Mouse (Mus musculus) embryonic stem cell, embryonic (primary cell): ENCODE results near the gene Etv3.

Source experiments
- CTCF ChIA-PET, 4 experiments: fragments of 300-600 bp in 2 of 4; fragments of 350-600 bp in 2 of 4; sonication (Branson Sonifier 250); formaldehyde crosslinking; loops; one replicate each; lab custom pipeline; 2022; ENCODE audit warnings: inconsistent platforms in 2 of 4; lab: Charles Lee
- POLR2A ChIA-PET, 4 experiments: fragments of 300-600 bp in 2 of 4; fragments of 350-600 bp in 2 of 4; sonication (Branson Sonifier 250); formaldehyde crosslinking; loops; one replicate each; lab custom pipeline; 2022; ENCODE audit warnings: antibody characterized with exemption in 4 of 4, inconsistent platforms in 1 of 4; lab: Charles Lee

Etv3 gene

GRCm38 (mm10) chr3:87509061-87509460 is 16.1 kb upstream of the Etv3 start:
- ChIA-PET CTCF (interaction anchor here in 2 of 4 experiments (1.0 to 3.7 kb wide), 3 partner anchors 53 to 61 kb away, joined by 3 to 24 read pairs (median 15); no protein-coding TSS in a partner anchor), POLR2A (interaction anchor here in 1 of 4 experiments (0.6 kb wide), 1 partner anchor 1484 kb away, joined by 4 read pairs; no protein-coding TSS in a partner anchor)

GRCm38 (mm10) chr3:87510832-87511231 is 14.4 kb upstream of the Etv3 start:
- CTCF ChIA-PET = interaction anchor here (0.6 to 3.7 kb wide), 8 partner anchors 12 to 544 kb away, joined by 3 to 24 read pairs (median 4); no protein-coding TSS in a partner anchor

GRCm38 (mm10) chr3:87511971-87512765 is 13.0 kb upstream of the Etv3 start:
- CTCF ChIA-PET = interaction anchor here in 2 of 4 experiments (0.7 to 3.7 kb wide), 3 partner anchors 50 kb away, joined by 4 to 24 read pairs (median 5); no protein-coding TSS in a partner anchor
- POLR2A ChIA-PET = interaction anchor here in 3 of 4 experiments (0.7 to 1.3 kb wide), 8 partner anchors 13 to 646 kb away, joined by 3 to 4 read pairs (median 3); partner anchors contain the start of gene Etv3 (in 2 of the 3)

More at GRCm38 (mm10) chr3:87510832-87511231, 14.4 kb upstream of the Etv3 start:
- POLR2A ChIA-PET = interaction anchor here in 1 of 4 experiments (1.2 kb wide), 1 partner anchor 46 kb away, joined by 3 read pairs; no protein-coding TSS in a partner anchor

GRCm38 (mm10) chr3:87515567-87516081 is 9.6 kb upstream of the Etv3 start:
- ChIA-PET CTCF (interaction anchor here in 2 of 4 experiments (1.2 to 2.7 kb wide), 3 partner anchors 11 to 46 kb away, joined by 4 to 13 read pairs (median 4); no protein-coding TSS in a partner anchor), POLR2A (interaction anchor here in 1 of 4 experiments (0.8 kb wide), 1 partner anchor 50 kb away, joined by 3 read pairs; no protein-coding TSS in a partner anchor)

- ChIA-PET POLR2A (no interaction called here), CTCF (no interaction called here)
These were observed 6.8 kb upstream of the Etv3 start for GRCm38 (mm10) chr3:87518425-87518824.

- CTCF ChIA-PET = interaction anchor here in 1 of 4 experiments (0.5 kb wide), 1 partner anchor 1590 kb away, joined by 3 read pairs; no protein-coding TSS in a partner anchor
- POLR2A ChIA-PET = no interaction called here
These were observed 4.1 kb upstream of the Etv3 start for GRCm38 (mm10) chr3:87521126-87521525.

GRCm38 (mm10) chr3:87521833-87522232 is 3.4 kb upstream of the Etv3 start:
- CTCF ChIA-PET = no interaction called here
- POLR2A ChIA-PET = no interaction called here

GRCm38 (mm10) chr3:87523701-87524100 is 1.5 kb upstream of the Etv3 start:
- POLR2A ChIA-PET = no interaction called here
- CTCF ChIA-PET = no interaction called here

GRCm38 (mm10) chr3:87525837-87526570 is 797 bp downstream of the Etv3 start:
- POLR2A ChIA-PET = interaction anchor here in 3 of 4 experiments (0.5 to 2.5 kb wide), 15 partner anchors 9 to 223 kb away, joined by 3 to 7 read pairs (median 4); no protein-coding TSS in a partner anchor
- CTCF ChIA-PET = interaction anchor here in 1 of 4 experiments (1.8 kb wide), 1 partner anchor 36 kb away, joined by 6 read pairs; no protein-coding TSS in a partner anchor

- ChIA-PET POLR2A (interaction anchor here in 1 of 4 experiments (1.4 to 1.7 kb wide), 2 partner anchors 12 to 35 kb away, joined by 3 to 4 read pairs; no protein-coding TSS in a partner anchor), CTCF (interaction anchor here in 1 of 4 experiments (0.7 kb wide), 1 partner anchor 23 kb away, joined by 10 read pairs; no protein-coding TSS in a partner anchor)
These were observed 1.9 kb downstream of the Etv3 start for GRCm38 (mm10) chr3:87527139-87527538.

GRCm38 (mm10) chr3:87528021-87528420 is 2.8 kb downstream of the Etv3 start:
- CTCF ChIA-PET = interaction anchor here in 2 of 4 experiments (0.6 to 1.4 kb wide), 3 partner anchors 23 to 51 kb away, joined by 3 to 5 read pairs (median 4); no protein-coding TSS in a partner anchor
- POLR2A ChIA-PET = interaction anchor here in 1 of 4 experiments (1.0 to 1.7 kb wide), 3 partner anchors 11 to 34 kb away, joined by 3 to 4 read pairs (median 3); no protein-coding TSS in a partner anchor

GRCm38 (mm10) chr3:87528841-87529240 is 3.6 kb downstream of the Etv3 start:
- CTCF ChIA-PET = interaction anchor here in 1 of 4 experiments (1.4 kb wide), 1 partner anchor 33 kb away, joined by 5 read pairs; no protein-coding TSS in a partner anchor
- POLR2A ChIA-PET = interaction anchor here in 1 of 4 experiments (1.7 kb wide), 1 partner anchor 10 kb away, joined by 4 read pairs; no protein-coding TSS in a partner anchor

GRCm38 (mm10) chr3:87529568-87529967 is 4.4 kb downstream of the Etv3 start:
- POLR2A ChIA-PET = interaction anchor here in 2 of 4 experiments (0.7 to 1.6 kb wide), 2 partner anchors 11 to 325 kb away, joined by 5 to 10 read pairs; no protein-coding TSS in a partner anchor
- CTCF ChIA-PET = interaction anchor here in 2 of 4 experiments (0.7 to 1.4 kb wide), 2 partner anchors 33 to 219 kb away, joined by 3 to 5 read pairs; partner anchors contain the start of gene Lrrc71 (in 1 of the 2)

- CTCF ChIA-PET = interaction anchor here in 1 of 4 experiments (0.7 kb wide), 1 partner anchor 219 kb away, joined by 3 read pairs; the partner anchor contains the start of gene Lrrc71
- POLR2A ChIA-PET = interaction anchor here in 1 of 4 experiments (1.6 kb wide), 1 partner anchor 11 kb away, joined by 5 read pairs; no protein-coding TSS in a partner anchor
These were observed 5.0 kb downstream of the Etv3 start for GRCm38 (mm10) chr3:87530234-87530633.

GRCm38 (mm10) chr3:87533667-87534378 is 8.6 kb downstream of the Etv3 start:
- ChIA-PET CTCF (interaction anchor here in 1 of 4 experiments (1.4 kb wide), 1 partner anchor 28 kb away, joined by 5 read pairs; no protein-coding TSS in a partner anchor), POLR2A (interaction anchor here in 2 of 4 experiments (0.7 to 1.6 kb wide), 3 partner anchors 8 to 9 kb away, joined by 3 to 5 read pairs (median 3); no protein-coding TSS in a partner anchor)

GRCm38 (mm10) chr3:87538034-87538433 is 12.8 kb downstream of the Etv3 start:
- CTCF ChIA-PET = no interaction called here
- POLR2A ChIA-PET = interaction anchor here in 2 of 4 experiments (1.2 to 1.3 kb wide), 2 partner anchors 12 to 93 kb away, joined by 3 read pairs; no protein-coding TSS in a partner anchor
